Mouse (Mus musculus) stomach, postnatal 0 days (tissue): ENCODE results near the gene Gm9513.

Experiments used
- CTCF ChIP-seq: IDR thresholded peaks from 2 replicates; pipeline ENCODE4 v1.5.1; 2016; ENCODE audit warnings: antibody characterized with exemption, low read depth, mild to moderate bottlenecking, moderate library complexity
- EP300 ChIP-seq: optimal IDR thresholded peaks from 2 replicates; pipeline ENCODE3; 2016; ENCODE audit warnings: antibody characterized with exemption

DNA sequence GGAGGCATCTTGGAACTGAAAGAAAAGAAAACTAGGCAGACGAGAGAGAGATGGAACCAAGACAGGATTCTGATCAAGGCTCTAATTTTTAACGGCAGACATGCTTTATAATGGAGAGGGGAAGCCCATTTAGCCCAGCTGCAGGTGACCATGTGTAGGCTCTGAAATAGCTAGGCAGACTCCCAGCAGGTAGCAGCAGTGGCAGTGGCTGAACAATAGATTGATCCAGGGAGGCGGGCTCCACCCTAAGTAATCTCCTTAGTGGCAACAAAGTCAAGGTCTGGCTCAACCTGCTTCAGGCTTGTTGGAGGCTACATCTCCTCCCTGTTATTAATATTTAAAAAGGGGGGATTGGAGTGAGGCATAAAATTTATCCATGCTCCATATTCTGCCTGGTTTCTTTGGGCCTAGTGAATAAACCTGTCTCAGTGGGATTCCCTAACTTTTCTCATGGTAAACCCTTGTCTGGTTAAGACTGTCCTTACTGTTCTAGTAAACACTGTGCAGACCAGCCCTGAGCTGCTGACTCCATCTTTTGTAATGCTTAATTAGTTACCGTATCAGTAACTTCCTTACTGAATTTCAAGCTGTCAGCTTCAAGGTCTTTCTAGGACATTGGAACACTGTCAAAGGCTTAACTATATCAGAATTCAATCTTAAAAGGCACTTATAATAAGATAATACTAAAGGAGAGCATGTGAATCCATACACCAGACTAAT lies 19.2 kb downstream of the Gm9513 start:
- no peak for TF ChIP-seq CTCF
- TF ChIP-seq EP300, result no peak
